Mouse (Mus musculus): Measurements from ENCODE around the gene Sec14l5. TPM values are rescaled to one million over a fixed set of nuclear protein-coding genes. Genes with fewer than 3 reads are reported as not detected.

The Sec14l5 gene
- polyA plus RNA-seq, 1 experiment from 2014 or later: not detected

DNA sequence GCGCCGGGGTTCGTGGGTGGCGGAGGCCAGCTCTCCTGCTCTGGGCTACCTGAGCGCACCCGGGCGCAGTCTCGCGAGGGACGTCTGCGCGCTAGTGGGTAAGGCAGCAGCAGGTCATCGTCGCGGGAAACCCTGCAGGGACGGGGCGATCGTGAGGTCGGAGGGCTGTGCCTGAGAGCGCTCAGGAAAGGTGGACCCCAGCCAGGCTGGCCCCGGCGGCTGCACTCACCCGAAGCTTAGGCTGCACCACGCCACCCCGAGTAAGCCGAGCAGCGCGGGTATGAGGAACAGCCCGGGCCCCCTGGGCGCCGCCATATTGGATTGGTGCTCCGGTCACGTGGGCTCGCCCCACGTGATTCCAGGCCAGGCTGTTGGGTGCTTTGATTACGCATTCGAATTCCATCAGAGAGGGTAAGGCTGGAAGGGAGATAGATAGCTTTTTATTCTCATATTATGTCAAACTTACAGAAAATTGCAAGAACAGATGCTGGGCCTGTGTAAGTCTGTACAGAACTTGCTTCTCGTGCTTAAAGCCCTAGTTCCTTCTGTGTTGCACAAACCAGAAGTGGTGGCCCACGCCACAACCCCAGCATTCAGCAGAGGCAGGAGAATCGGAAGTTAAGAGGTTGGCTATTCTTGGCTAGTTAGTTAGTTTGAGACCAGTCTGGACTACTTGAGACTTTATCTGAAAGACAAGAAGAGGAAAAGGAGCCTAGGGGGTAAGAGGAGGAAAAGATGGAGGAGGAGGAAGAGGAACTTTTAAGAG is 56.9 kb downstream of the Sec14l5 start, which contains the start of gene Nagpa:
TSS of gene Nagpa (minus strand) at position 345 of the 766 bp plus-strand sequence.
- H3K36me3 ChIP-seq (ENCODE audit: control insufficient read depth, insufficient read depth): peaks cover 18% of the 10 kb centered on the region
- no peaks in the 10 kb centered on the region for H3K9me3 ChIP-seq (ENCODE audit: control insufficient read depth)
- peak within 1 kb of the TSS; percentile 71 for H3K27ac ChIP-seq (ENCODE audit: low read depth, low read length)
- no peak for TF ChIP-seq CTCF (IDR thresholded peaks at IDR 0.05; ENCODE audit: low read depth)
- peak; percentile 83 for ATAC-seq
- H3K27me3 ChIP-seq (replicated peaks; ENCODE audit: control insufficient read depth, insufficient read depth, low read length): no peaks in the 10 kb centered on the region
- H3K4me2 ChIP-seq (replicated peaks; ENCODE audit: low read depth): peak within 1 kb of the TSS; percentile 100
- H3K4me1 ChIP-seq (replicated peaks; ENCODE audit: control insufficient read depth, insufficient read depth, low read length): peaks cover 3% of the 10 kb centered on the region
- peak within 1 kb of the TSS; percentile 94 for H3K4me3 ChIP-seq (ENCODE audit: low read depth, low read length)
- H3K9ac ChIP-seq (ENCODE audit: low read depth, low read length): peak within 1 kb of the TSS; percentile 71
- WGBS: 4% methylated on average over 40 of the region's 40 CpGs

DNA sequence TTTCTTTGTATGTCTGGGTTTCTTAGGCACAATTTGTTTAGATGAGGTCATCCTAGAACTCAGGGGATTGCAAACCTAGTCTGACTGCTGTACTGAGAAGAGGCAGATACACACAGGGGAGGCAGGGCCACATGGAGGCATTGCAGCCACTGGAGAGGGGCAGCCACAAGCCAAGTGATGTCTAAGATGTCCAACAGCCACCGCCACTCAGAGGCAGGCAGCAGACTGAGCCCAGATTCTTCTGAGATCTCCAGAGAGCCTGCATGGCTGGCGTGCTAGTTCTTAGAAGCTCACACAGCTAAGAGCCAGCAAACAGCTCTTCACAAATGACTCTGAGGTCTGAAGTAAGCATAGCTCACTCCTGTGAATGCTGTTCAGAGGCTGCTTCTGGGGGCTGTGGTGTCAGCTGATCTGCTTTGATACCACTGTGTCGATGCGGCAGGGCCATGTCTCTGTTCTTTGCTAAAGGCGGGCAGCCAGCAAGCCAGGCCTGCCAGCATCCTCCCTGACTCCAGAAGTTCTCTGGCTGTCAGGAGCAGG is 58.6 kb downstream of the Sec14l5 start:
- ATAC-seq: no peak
- no peaks in the 10 kb centered on the region for H3K27me3 ChIP-seq (replicated peaks; ENCODE audit: control insufficient read depth, insufficient read depth, low read length)
- no peaks in the 10 kb centered on the region for H3K9me3 ChIP-seq (ENCODE audit: control insufficient read depth)
- TF ChIP-seq CTCF (IDR thresholded peaks at IDR 0.05; ENCODE audit: low read depth): no peak
- 92% methylated on average over 5 of the region's 5 CpGs for WGBS
- no peak overlapping the region for H3K27ac ChIP-seq (ENCODE audit: low read depth, low read length)
- H3K9ac ChIP-seq (ENCODE audit: low read depth, low read length): no peak overlapping the region
- H3K4me3 ChIP-seq (ENCODE audit: low read depth, low read length): no peak overlapping the region
- no peak overlapping the region for H3K4me2 ChIP-seq (replicated peaks; ENCODE audit: low read depth)
- peaks cover 3% of the 10 kb centered on the region for H3K4me1 ChIP-seq (replicated peaks; ENCODE audit: control insufficient read depth, insufficient read depth, low read length)
- H3K36me3 ChIP-seq (ENCODE audit: control insufficient read depth, insufficient read depth): peaks cover 3% of the 10 kb centered on the region; the same call in 1 of the 2 replicates

DNA sequence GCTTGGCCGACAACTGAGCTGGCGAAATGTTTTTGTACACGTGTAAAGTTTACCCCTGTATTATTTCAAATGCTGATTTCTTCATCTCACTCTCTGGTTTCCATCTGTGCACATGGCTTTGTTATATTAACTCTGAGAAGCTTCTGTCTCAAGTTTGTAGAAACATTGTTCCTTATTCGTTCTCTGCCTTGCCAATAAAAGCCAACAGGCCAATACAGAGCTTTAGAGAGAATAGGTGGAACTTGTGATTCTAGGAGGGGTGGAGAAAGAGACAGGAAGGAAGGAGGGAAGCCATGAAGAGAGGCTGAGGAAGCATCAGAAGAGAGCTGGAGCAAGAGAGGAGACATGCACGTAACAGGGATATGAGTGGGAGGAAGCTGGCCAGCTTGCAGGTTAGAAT is 59.1 kb downstream of the Sec14l5 start:
- peaks cover 3% of the 10 kb centered on the region; the same call in 1 of the 2 replicates for H3K36me3 ChIP-seq (ENCODE audit: control insufficient read depth, insufficient read depth)

DNA sequence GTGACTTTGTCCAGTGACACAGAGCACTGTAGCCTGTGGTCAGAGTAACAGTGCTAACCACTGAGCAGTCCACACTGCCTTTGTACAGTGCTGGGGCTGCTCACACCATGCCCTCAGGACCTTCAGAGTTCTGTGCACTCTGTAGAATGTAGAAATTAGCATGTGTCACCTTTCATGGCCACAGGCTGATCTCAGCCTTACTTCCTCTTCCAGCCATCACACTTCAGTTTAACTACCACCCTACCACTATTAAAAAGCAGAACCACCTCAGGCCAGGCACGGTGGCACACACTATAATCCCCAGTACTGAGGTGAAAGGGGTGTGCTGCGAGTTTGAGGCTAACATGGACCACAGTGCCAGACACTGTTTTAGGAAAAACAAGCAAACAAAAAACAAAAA is 63.5 kb downstream of the Sec14l5 start:
- 74% methylated on average over 2 of the region's 2 CpGs for WGBS

More for the DNA sequence above, 59.1 kb downstream of the Sec14l5 start:
- H3K4me2 ChIP-seq (replicated peaks; ENCODE audit: low read depth): no peak overlapping the region
- no peaks in the 10 kb centered on the region for H3K27me3 ChIP-seq (replicated peaks; ENCODE audit: control insufficient read depth, insufficient read depth, low read length)
- no peak overlapping the region for H3K4me3 ChIP-seq (ENCODE audit: low read depth, low read length)
- TF ChIP-seq CTCF (IDR thresholded peaks at IDR 0.05; ENCODE audit: low read depth): no peak
- no peaks in the 10 kb centered on the region for H3K9me3 ChIP-seq (ENCODE audit: control insufficient read depth)
- H3K4me1 ChIP-seq (replicated peaks; ENCODE audit: control insufficient read depth, insufficient read depth, low read length): peaks cover 3% of the 10 kb centered on the region
- H3K27ac ChIP-seq (ENCODE audit: low read depth, low read length): no peak overlapping the region
- no peak overlapping the region for H3K9ac ChIP-seq (ENCODE audit: low read depth, low read length)
- WGBS: 69% methylated on average over 5 of the region's 5 CpGs
- no peak for ATAC-seq

DNA sequence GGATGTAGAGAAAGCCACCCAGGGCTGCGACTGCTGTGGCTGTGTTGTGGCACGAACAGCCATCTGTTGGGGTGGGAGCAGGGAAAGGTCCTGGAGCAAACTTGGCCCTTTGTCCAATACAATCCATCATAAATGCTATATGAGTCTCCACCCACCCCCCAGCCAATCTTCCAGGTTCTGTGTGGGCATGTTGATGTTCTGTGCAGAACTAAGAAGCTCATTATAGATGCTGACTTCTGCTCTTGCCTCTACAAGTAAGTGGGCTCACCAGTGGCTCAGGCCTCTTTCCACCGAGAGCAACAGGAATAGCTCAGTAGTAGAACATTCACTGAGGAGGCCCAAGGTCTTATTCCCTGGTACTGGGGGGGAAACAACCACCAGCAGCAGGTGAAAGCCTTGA is 65.2 kb downstream of the Sec14l5 start:
- Histone ChIP-seq H3K4me1 (replicated peaks; ENCODE audit: control insufficient read depth, insufficient read depth, low read length) (no peaks in the 10 kb centered on the region), H3K4me2 (replicated peaks; ENCODE audit: low read depth) (no peak overlapping the region), H3K9me3 (ENCODE audit: control insufficient read depth) (no peaks in the 10 kb centered on the region), H3K4me3 (ENCODE audit: low read depth, low read length) (no peak overlapping the region), H3K27ac (ENCODE audit: low read depth, low read length) (no peak overlapping the region), H3K27me3 (replicated peaks; ENCODE audit: control insufficient read depth, insufficient read depth, low read length) (no peaks in the 10 kb centered on the region), H3K36me3 (ENCODE audit: control insufficient read depth, insufficient read depth) (no peaks in the 10 kb centered on the region), H3K9ac (ENCODE audit: low read depth, low read length) (no peak overlapping the region)
- TF ChIP-seq CTCF (IDR thresholded peaks at IDR 0.05; ENCODE audit: low read depth): no peak
- no peak for ATAC-seq
- 80% methylated on average over 3 of the region's 3 CpGs for WGBS

More for the DNA sequence above, 63.5 kb downstream of the Sec14l5 start:
- no peaks in the 10 kb centered on the region for H3K27me3 ChIP-seq (replicated peaks; ENCODE audit: control insufficient read depth, insufficient read depth, low read length)
- no peak overlapping the region for H3K4me3 ChIP-seq (ENCODE audit: low read depth, low read length)
- ATAC-seq: no peak
- no peak for TF ChIP-seq CTCF (IDR thresholded peaks at IDR 0.05; ENCODE audit: low read depth)
- H3K4me1 ChIP-seq (replicated peaks; ENCODE audit: control insufficient read depth, insufficient read depth, low read length): no peaks in the 10 kb centered on the region
- no peaks in the 10 kb centered on the region for H3K36me3 ChIP-seq (ENCODE audit: control insufficient read depth, insufficient read depth)
- no peaks in the 10 kb centered on the region for H3K9me3 ChIP-seq (ENCODE audit: control insufficient read depth)
- no peak overlapping the region for H3K4me2 ChIP-seq (replicated peaks; ENCODE audit: low read depth)
- no peak overlapping the region for H3K27ac ChIP-seq (ENCODE audit: low read depth, low read length)
- no peak overlapping the region for H3K9ac ChIP-seq (ENCODE audit: low read depth, low read length)

DNA sequence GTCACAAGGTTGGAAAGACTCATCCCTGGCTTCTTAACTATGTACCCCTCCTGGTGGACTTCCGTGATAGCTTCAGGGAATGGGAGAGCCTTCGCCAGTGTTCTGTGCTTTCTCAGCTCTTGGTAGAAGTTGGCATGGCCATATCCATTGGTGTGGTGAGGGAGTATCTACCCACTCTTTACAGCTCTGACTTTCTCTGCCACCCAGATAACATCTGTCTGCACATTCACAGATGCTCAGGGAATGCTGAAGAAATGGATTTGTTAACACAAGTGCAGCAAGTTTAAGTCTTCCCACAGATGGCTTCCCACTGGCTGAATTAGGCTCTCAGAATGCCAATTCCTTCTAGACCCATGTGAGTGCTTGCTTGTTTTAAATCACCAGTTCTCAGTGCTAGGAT is 67.2 kb downstream of the Sec14l5 start:
- ATAC-seq: no peak
- H3K9me3 ChIP-seq (ENCODE audit: control insufficient read depth): no peaks in the 10 kb centered on the region
- TF ChIP-seq CTCF (IDR thresholded peaks at IDR 0.05; ENCODE audit: low read depth): no peak
- no peak overlapping the region for H3K4me2 ChIP-seq (replicated peaks; ENCODE audit: low read depth)
- no peaks in the 10 kb centered on the region for H3K4me1 ChIP-seq (replicated peaks; ENCODE audit: control insufficient read depth, insufficient read depth, low read length)
- H3K9ac ChIP-seq (ENCODE audit: low read depth, low read length): no peak overlapping the region
- H3K4me3 ChIP-seq (ENCODE audit: low read depth, low read length): no peak overlapping the region
- H3K27ac ChIP-seq (ENCODE audit: low read depth, low read length): no peak overlapping the region
- WGBS: 90% methylated on average over 2 of the region's 2 CpGs
- no peaks in the 10 kb centered on the region for H3K27me3 ChIP-seq (replicated peaks; ENCODE audit: control insufficient read depth, insufficient read depth, low read length)
- H3K36me3 ChIP-seq (ENCODE audit: control insufficient read depth, insufficient read depth): no peaks in the 10 kb centered on the region

Data from intestine, postnatal 0 days (tissue).